Mouse (Mus musculus): Measurements from ENCODE around the gene Clasp1. TPM values are rescaled to one million over a fixed set of nuclear protein-coding genes. Genes with fewer than 3 reads are reported as not detected.

The Clasp1 gene
- polyA plus RNA-seq (2012; rRNA removed): 90.2 and 146 TPM in 2 replicates

GRCm38 (mm10) chr1:118388757-118389453, at the start of gene Clasp1:
TSS of gene Clasp1 (plus strand) at chr1:118389058.
- TF ChIP-seq POLR2A (IDR thresholded peaks at IDR 0.05; ENCODE audit: borderline replicate concordance, extremely low read depth, insufficient read depth, insufficient read length, poor library complexity, severe bottlenecking) (peak; percentile 26; the same call in 1 of the 2 replicates), CTCF (IDR thresholded peaks at IDR 0.05; ENCODE audit: borderline replicate concordance, extremely low read depth, insufficient read depth, insufficient read length) (no peak)
- peak; percentile 99 for DNase-seq (ENCODE audit: low read depth)

DNA sequence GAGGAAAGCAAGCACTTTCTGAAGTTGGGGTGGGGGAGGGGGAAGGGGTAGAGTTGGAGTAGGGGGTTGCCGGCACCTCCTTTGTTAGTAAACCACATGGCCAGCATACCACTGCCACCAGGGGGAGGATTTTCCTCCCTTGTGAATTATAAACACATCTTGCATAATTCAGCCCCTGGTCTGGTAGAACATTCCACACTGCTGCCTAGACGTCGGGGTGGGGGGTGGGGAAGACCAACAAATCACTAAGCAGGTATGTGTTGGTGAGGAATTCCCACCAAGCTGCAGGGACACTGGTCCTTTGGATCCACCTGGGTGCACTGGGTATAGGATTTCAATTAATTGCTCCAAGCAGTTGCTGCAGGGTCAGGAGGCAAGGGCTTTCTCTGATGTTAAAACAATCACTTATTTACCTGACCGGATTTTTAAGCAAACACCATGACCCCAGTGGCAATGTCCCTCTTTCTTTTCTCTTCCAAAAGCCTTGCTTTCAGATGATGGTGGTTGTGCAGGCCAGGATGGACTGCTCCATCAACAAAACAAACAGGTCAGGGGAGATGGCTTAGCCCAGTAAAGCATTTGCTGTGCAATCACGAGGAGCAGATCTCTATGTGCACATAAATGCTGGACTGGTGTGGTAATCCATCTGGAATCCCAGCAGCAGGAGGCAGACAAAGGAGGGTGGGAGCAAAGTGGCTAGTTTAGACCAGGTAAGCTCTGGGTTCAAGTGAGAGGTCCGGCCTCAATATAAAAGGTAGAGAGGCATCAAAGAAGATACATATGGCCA, 45.0 kb upstream of the Clasp1 start:
- DNase-seq (ENCODE audit: low read depth): no peak
- TF ChIP-seq POLR2A (IDR thresholded peaks at IDR 0.05; ENCODE audit: borderline replicate concordance, extremely low read depth, insufficient read depth, insufficient read length, poor library complexity, severe bottlenecking): no peak
- TF ChIP-seq CTCF (IDR thresholded peaks at IDR 0.05; ENCODE audit: borderline replicate concordance, extremely low read depth, insufficient read depth, insufficient read length): no peak

- DNase-seq (ENCODE audit: low read depth): no peak
- no peak for TF ChIP-seq POLR2A (IDR thresholded peaks at IDR 0.05; ENCODE audit: borderline replicate concordance, extremely low read depth, insufficient read depth, insufficient read length, poor library complexity, severe bottlenecking)
- TF ChIP-seq CTCF (IDR thresholded peaks at IDR 0.05; ENCODE audit: borderline replicate concordance, extremely low read depth, insufficient read depth, insufficient read length): no peak
These were observed 38.9 kb upstream of the Clasp1 start for GRCm38 (mm10) chr1:118349922-118350321.

GRCm38 (mm10) chr1:118359071-118359761, 29.6 kb upstream of the Clasp1 start:
- TF ChIP-seq POLR2A (IDR thresholded peaks at IDR 0.05; ENCODE audit: borderline replicate concordance, extremely low read depth, insufficient read depth, insufficient read length, poor library complexity, severe bottlenecking) (no peak), CTCF (IDR thresholded peaks at IDR 0.05; ENCODE audit: borderline replicate concordance, extremely low read depth, insufficient read depth, insufficient read length) (no peak)
- no peak for DNase-seq (ENCODE audit: low read depth)

DNA sequence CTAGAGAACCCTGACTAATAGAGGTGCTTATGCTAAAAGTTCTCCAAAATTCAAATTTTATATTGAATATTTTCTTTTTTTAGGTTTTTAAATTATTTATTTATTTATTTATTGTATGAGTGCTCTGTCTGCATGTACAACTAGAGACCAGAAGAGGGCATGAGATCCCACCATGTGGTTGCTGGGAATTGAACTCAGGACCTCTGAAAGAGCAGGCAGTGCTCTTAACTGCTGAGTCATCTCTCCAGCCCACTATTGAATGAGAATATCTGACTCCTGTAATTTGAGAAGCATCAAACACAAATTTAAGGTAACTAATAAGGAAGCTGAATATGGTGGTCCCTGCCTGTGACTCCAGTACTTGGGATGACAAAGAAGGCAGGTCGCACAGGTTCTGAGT, 20.9 kb upstream of the Clasp1 start:
- TF ChIP-seq CTCF (IDR thresholded peaks at IDR 0.05; ENCODE audit: borderline replicate concordance, extremely low read depth, insufficient read depth, insufficient read length) (peak; percentile 7; the same call in 1 of the 2 replicates), POLR2A (IDR thresholded peaks at IDR 0.05; ENCODE audit: borderline replicate concordance, extremely low read depth, insufficient read depth, insufficient read length, poor library complexity, severe bottlenecking) (no peak)
- no peak for DNase-seq (ENCODE audit: low read depth)

GRCm38 (mm10) chr1:118368721-118369461, 20.0 kb upstream of the Clasp1 start:
- TF ChIP-seq CTCF (IDR thresholded peaks at IDR 0.05; ENCODE audit: borderline replicate concordance, extremely low read depth, insufficient read depth, insufficient read length): no peak
- no peak for DNase-seq (ENCODE audit: low read depth)

GRCm38 (mm10) chr1:118377784-118378183, 11.1 kb upstream of the Clasp1 start:
- DNase-seq (ENCODE audit: low read depth): no peak
- TF ChIP-seq POLR2A (IDR thresholded peaks at IDR 0.05; ENCODE audit: borderline replicate concordance, extremely low read depth, insufficient read depth, insufficient read length, poor library complexity, severe bottlenecking) (no peak), CTCF (IDR thresholded peaks at IDR 0.05; ENCODE audit: borderline replicate concordance, extremely low read depth, insufficient read depth, insufficient read length) (no peak)

DNA sequence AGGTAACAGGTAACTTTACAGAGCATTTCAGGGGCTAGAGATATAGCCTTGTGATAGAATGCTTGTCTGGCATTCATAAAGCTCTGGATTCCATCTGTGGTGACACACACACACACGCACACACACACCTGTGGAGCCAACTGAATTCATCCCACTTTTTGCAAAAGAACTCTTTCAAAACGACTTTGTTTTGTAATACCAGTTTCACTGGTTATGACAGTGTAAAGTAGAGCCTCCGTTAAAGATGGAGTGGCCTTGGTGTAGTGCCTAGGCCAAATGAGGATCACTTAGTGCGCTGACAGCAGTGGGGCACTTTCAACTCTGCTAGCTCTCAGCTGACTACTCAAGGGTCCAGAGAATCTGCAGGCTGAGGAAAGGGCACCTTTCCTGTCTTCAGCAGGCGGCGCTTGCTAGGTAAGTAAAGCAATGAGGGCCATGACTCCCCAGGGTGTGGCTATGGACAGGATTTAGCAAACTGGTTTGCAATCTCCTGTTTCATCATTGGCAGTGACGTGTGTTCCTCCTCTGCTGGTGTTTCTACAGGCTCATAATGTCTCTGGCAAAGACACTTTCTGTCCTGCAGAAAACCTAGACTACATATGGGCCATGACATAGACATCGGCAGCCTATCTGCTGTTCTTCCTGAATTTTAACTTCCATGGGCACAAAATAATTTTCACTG, 8.6 kb upstream of the Clasp1 start:
- TF ChIP-seq POLR2A (IDR thresholded peaks at IDR 0.05; ENCODE audit: borderline replicate concordance, extremely low read depth, insufficient read depth, insufficient read length, poor library complexity, severe bottlenecking) (no peak), CTCF (IDR thresholded peaks at IDR 0.05; ENCODE audit: borderline replicate concordance, extremely low read depth, insufficient read depth, insufficient read length) (no peak)

DNA sequence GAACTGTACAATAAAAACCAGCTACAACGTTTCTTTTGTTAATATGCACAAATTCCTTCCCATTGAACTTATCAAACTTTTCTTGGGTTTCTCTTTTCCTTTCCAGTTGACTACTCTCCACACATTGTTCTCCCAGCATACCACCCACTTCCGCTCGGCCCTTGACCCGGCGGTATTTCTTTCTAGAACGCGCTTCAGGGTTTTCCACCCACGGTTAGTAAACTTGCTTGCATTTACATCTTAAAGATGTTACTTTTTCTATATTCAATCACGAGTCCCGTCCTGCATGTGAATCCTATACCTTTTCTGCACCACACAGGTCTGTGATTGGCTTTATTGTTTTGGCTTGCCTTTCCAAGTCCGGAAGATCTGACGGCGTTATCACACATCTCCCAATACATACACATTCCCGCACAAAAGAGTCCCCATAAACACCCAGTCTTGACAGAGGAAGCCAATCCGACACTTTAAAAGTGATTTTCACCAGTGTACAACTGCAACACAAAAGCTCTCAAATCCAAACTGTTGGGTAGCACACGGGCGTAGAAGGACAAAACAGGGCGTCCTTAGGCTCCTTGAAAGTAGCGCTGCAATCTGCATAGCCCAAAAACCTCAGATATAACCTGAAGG, 616 bp upstream of the Clasp1 start:
- TF ChIP-seq CTCF (IDR thresholded peaks at IDR 0.05; ENCODE audit: borderline replicate concordance, extremely low read depth, insufficient read depth, insufficient read length): no peak
- no peak for TF ChIP-seq POLR2A (IDR thresholded peaks at IDR 0.05; ENCODE audit: borderline replicate concordance, extremely low read depth, insufficient read depth, insufficient read length, poor library complexity, severe bottlenecking)
- DNase-seq (ENCODE audit: low read depth): peak; percentile 88

More for the DNA sequence above, 8.6 kb upstream of the Clasp1 start:
- no peak for DNase-seq (ENCODE audit: low read depth)
